Mouse (Mus musculus) brain, embryonic 14.5 days (tissue): Measurements from ENCODE around the gene Taco1. TPM values are rescaled to one million over a fixed set of nuclear protein-coding genes. Genes with fewer than 3 reads are reported as not detected.
"Not testable (repeated sequence)": the region's sequence is repeated elsewhere in the genome, so short reads cannot be mapped to it uniquely, and the experiment has no call there.

Experiments
- DNase-seq: peaks from one replicate; pipeline ENCODE4 v3.0.0-alpha.2; 2011; ENCODE audit warnings: low read depth
- CTCF ChIP-seq: fragments of 200-500 bp; IDR thresholded peaks from 2 replicates; pipeline ENCODE4 v1.5.1; 2012; ENCODE audit warnings: inconsistent platforms, mild to moderate bottlenecking, moderate library complexity, borderline replicate concordance; ENCODE audit not compliant: insufficient read depth, insufficient read length; ENCODE audit errors: extremely low read depth
- POLR2A ChIP-seq: fragments of 200-500 bp; IDR thresholded peaks from 2 replicates; pipeline ENCODE4 v1.6.1; 2012; ENCODE audit warnings: mild to moderate bottlenecking, inconsistent platforms, borderline replicate concordance; ENCODE audit not compliant: poor library complexity, insufficient read depth, insufficient read length, severe bottlenecking; ENCODE audit errors: extremely low read depth
- polyA plus RNA-seq: library from polyadenylated mRNA; depleted of rRNA; stranded (reverse); fragments of >200 nt; gene quantifications from 2 replicates; pipeline ENCODE4 v1.2.3, GENCODE M21; 2012; rRNA removed

Taco1 gene
- polyA plus RNA-seq = 12.6 and 13.4 TPM in 2 replicates

- DNase-seq = peak; percentile 98
- TF ChIP-seq POLR2A (peak; percentile 28; the same call in 1 of the 2 replicates), CTCF (peak; percentile 55)
Measured at GRCm38 (mm10) chr11:106065923-106066571, at the start of gene Taco1. Gene Taco1, plus strand, starts transcription at chr11:106066061.

GRCm38 (mm10) chr11:106016440-106016839 is 49.4 kb upstream of the Taco1 start:
- TF ChIP-seq POLR2A (no peak), CTCF (no peak)
- DNase-seq = no peak

GRCm38 (mm10) chr11:106020051-106020763 is 45.7 kb upstream of the Taco1 start:
- DNase-seq = peak; percentile 74
- TF ChIP-seq CTCF = no peak
- no peak for TF ChIP-seq POLR2A

DNA sequence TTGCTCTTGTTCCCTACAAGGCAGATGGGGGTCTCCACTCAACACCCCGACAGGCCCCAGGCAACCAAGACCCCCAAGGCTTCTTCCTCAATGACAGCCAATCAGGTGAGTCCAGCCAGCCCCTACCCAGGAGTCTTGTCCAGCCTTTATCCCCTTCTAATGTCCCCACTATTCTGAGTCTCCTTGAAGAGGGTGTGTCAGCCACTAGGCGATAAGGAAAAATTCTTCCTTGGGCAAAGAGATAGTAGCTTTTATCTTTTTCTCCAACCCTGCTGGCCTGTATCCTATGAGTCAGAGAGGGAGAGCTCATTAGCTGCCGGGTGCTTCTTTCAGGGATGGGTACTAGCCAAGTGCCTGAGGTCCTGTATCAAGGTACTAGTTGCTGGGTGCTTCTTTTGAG is 40.1 kb upstream of the Taco1 start:
- TF ChIP-seq CTCF (no peak), POLR2A (no peak)
- no peak for DNase-seq

- DNase-seq = peak; percentile 50
- TF ChIP-seq CTCF (peak; percentile 72), POLR2A (no peak)
Measured at GRCm38 (mm10) chr11:106026465-106027151, 39.3 kb upstream of the Taco1 start.

DNA sequence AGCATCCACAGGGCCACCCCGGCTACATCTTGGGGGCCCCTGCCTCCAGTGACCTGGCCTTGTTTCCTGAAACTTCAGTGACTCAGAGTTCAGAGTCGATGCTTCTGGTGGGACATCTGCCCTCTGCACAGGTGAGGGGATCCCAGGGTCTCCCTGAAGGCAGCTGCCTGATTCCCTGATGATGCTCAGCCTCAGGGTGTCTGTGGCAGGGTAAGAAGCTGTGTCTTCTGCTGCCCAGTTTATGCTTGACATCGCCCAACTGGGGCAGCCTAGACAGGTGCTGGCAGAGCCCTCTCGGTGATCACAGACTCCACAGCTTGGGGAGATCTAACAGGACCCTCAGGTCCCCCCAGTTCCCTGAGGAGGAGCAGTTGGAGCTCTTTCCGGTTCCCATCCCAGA is 38.3 kb upstream of the Taco1 start:
- no peak for DNase-seq
- TF ChIP-seq POLR2A (no peak), CTCF (no peak)

- not testable (repeated sequence) for DNase-seq
Measured at GRCm38 (mm10) chr11:106032074-106032473, 33.8 kb upstream of the Taco1 start.

- TF ChIP-seq CTCF = no peak
- no peak for TF ChIP-seq POLR2A
- DNase-seq = peak; percentile 79
Measured at GRCm38 (mm10) chr11:106033491-106033919, 32.4 kb upstream of the Taco1 start.

DNA sequence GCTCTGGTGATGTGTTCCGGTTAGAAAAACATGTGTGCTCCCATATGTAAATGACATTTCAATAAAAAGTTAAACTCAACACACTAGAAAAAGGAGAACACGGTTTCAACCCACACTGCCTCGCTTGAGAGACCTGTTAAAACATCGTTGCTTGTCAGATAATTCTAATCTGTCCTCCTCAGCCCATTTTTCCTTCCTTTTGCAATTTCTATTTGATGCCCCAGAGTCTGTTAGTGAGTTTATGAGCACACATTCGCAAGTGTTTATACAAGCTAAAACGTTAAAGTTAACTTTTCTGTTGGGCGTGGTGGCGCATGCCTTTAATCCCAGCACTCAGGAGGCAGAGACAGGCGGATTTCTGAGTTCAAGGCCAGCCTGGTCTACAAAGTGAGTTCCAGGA is 30.9 kb upstream of the Taco1 start:
- no peak for DNase-seq
- TF ChIP-seq CTCF (no peak), POLR2A (no peak)

DNA sequence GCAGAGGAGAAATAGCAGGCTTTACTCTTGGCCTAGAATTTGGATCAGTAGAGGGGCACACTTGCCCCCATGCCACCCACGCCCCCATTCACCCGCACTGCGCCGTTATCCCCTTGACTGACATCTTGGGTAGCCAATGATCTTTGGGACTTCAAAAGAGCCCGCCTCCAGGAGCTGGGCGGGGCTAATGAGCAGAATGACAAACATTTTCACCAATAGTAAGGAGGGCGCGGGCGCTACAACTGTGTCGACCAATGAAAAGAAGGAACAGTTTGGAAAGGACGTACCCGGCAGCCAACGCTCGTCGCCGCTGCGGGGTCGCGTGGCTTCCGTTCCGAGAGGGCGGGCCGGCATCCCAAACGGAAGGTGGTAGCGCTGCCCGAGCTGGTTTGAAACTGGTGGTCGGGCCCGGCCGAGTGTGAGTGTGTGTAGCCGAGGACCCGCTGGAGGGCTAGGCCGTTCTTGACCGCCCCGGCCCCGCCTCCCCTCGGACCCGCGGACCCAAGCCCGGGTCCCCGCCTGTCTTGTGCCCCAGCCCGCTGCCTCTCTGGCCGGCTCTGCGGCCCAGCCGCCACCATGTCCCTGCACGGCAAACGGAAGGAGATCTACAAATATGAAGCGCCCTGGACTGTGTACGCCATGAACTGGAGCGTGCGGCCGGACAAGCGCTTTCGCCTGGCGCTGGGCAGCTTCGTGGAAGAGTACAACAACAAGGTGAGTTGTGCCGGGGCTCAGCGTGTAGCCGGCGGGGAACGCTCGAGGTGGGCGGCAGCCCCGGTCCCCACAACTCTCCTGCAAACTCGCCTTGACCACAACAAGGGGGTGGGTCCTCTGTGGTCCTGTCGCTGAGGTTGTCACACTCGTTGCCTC is 29.1 kb upstream of the Taco1 start, which contains the start of gene Dcaf7:
Dcaf7 (plus strand) TSS at position 325 of the 870 bp plus-strand sequence.
- peak; percentile 99 for DNase-seq

DNA sequence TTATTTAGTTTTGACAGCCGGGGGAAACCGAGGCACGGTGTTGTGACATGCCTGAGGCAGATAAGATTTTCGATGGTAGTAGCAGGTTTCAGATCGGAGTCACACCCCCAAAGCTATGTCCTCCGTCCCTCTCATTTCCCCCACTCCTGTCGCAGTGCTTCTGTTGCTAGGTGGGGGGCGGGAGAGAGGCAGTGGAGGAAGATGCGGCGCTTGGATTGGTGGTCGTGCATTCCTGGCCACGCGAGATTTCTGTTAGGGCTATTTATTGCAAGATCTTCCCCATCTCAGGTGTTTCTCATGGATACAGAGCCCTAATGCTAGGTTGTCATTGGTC is 28.5 kb upstream of the Taco1 start:
- DNase-seq = peak; percentile 91
- TF ChIP-seq CTCF (no peak), POLR2A (no peak)

More for the DNA sequence above, 29.1 kb upstream of the Taco1 start, which contains the start of gene Dcaf7:
- TF ChIP-seq POLR2A (peak; percentile 43; the same call in 1 of the 2 replicates), CTCF (no peak)
